Mouse (Mus musculus): ENCODE measurements around the gene Cxcl3.

DNA sequence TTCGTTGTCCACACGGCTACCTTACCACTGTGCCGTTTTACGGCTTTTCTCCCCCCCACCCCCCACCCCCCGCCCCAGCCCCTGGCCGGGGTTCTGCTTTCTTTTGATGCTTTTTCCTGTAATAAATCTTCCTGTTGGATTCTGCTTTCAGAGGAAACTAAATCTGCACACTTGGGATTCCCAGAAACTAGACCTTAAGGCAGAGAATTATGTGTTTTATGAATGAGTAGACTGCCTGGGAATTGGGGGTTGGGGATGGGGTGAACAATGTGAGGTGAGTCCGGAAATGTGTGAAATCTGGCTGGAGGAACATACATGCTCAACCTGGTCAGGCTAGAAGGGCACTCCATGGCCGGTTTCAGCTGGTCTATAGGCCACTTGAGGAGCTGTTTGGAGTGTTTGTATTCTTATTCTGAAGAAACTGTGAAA lies 4.2 kb downstream of the Cxcl3 start:
- TF ChIP-seq GATA1 (IDR thresholded peaks at IDR 0.05; ENCODE audit: low read length) = no peak
- TF ChIP-seq TAL1 (IDR thresholded peaks at IDR 0.05; ENCODE audit: low read length) = no peak

Measured in erythroblast, embryonic 14.5 days (primary cell).